Comparison of ENCODE assay signal across 17 mouse cellular contexts in the genomic region with DNA sequence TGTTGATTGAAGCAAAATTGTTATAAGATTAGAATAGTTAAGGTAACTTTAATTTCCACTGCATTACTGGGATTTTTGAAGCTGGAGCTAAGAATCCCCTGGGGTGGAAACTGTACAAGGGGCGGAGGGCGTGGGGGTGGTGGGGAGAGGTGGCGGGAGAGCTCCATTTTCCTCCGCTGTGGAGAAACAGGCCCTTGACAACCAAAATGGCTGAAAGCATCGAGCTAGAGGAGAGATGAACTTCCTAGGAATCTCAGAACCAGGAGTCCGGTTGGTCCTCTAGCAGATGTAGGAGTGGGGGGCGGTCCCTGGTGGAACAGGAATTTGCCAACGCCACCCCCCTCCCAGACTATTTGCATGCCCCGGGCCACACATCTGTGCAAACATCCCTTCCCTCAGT. TPM values are rescaled to one million over a fixed set of nuclear protein-coding genes. Genes with fewer than 3 reads are reported as not detected.
"Had no signal": no experiment of that assay in that cellular context is flagged by ENCODE, and none has a peak within 500 bp of the region (broad histone marks: within the 10 kb centered on the region; RNA-seq: fewer than 3 reads in every experiment).

No protein-coding gene starts in this region.

- H3K36me3 ChIP-seq: liver, embryonic 13.5 days; lung, embryonic 15.5 days; neural tube, embryonic 12.5 days had no signal

- H3K9ac ChIP-seq: liver, embryonic 13.5 days; liver, postnatal 0 days; lung, embryonic 15.5 days; neural tube, embryonic 12.5 days had no signal

- H3K9me3 ChIP-seq: liver, embryonic 13.5 days; lung, embryonic 15.5 days had no signal

- H3K27ac ChIP-seq: kidney, postnatal 0 days; layer of hippocampus, adult 2 months; liver, embryonic 13.5 days; lung, embryonic 15.5 days; neural tube, embryonic 12.5 days had no signal

- ATAC-seq: liver, postnatal 0 days had no signal

- DNase-seq: kidney, adult 9 months; kidney, postnatal 36 days; liver; liver, embryonic 13.5 days; liver, postnatal 0 days; midbrain, embryonic 14.5 days; right cerebral cortex, adult 18-20 months; right cerebral cortex, postnatal 25 days; thymus, adult 18-20 months; thymus, postnatal 14 days had no signal

- H3K4me2 ChIP-seq: liver, embryonic 13.5 days; lung, embryonic 15.5 days; neural tube, embryonic 12.5 days had no signal

- H3K4me3 ChIP-seq: layer of hippocampus, adult 2 months; liver, embryonic 13.5 days; lung, embryonic 15.5 days; neural tube, embryonic 12.5 days had no signal

RNA-seq across cellular contexts. Expression of a gene that starts 4.9 kb away (rescaled TPM):
- total RNA-seq: megakaryocyte progenitor cell, adult 5-6 weeks; neutrophil, adult 5-6 weeks had no signal

RNA-seq across cellular contexts. Expression of a gene that starts 43.8 kb away (rescaled TPM):
- total RNA-seq: megakaryocyte progenitor cell, adult 5-6 weeks; monocyte, adult 5-6 weeks; neutrophil, adult 5-6 weeks had no signal
